Mouse (Mus musculus) MEL (cell line): ENCODE results near the gene Ccdc57. TPM values are rescaled to one million over a fixed set of nuclear protein-coding genes. Genes with fewer than 3 reads are reported as not detected.

Experiments
- DNase-seq: peaks from one replicate; pipeline ENCODE4 v3.0.0; 2011; ENCODE audit warnings: low read depth, low spot score
- H3K27ac ChIP-seq: 2 replicates; pipeline ENCODE4 v1.5.1; 2012; ENCODE audit warnings: low read depth, mild to moderate bottlenecking, control low read depth, low read length, moderate library complexity; ENCODE audit not compliant: control insufficient read depth
- H3K27me3 ChIP-seq, 2 experiments: fragments of 150-350 bp in 1 of 2; sonication (generic) in 1 of 2; 2 replicates each; pipeline ENCODE4 v1.6.1; 2012; ENCODE audit warnings: low read length in 2 of 2, mild to moderate bottlenecking in 2 of 2, improper control_type of control experiment in 1 of 2, moderate library complexity in 1 of 2; ENCODE audit not compliant: insufficient read depth in 2 of 2, control insufficient read depth in 1 of 2
- H3K36me3 ChIP-seq, 2 experiments: 2 replicates each; pipeline ENCODE4 v1.6.1; 2012 to 2014; ENCODE audit warnings: low read length in 2 of 2, improper control_type of control experiment in 1 of 2, inconsistent platforms in 1 of 2, mild to moderate bottlenecking in 1 of 2; ENCODE audit not compliant: insufficient read depth in 2 of 2, control insufficient read depth in 1 of 2
- H3K4me1 ChIP-seq, 2 experiments: fragments of 150-350 bp in 1 of 2; sonication (generic) in 1 of 2; 2 replicates each; pipeline ENCODE4 v1.6.1; 2012; ENCODE audit warnings: low read length in 2 of 2, improper control_type of control experiment in 1 of 2, mild to moderate bottlenecking in 1 of 2; ENCODE audit not compliant: insufficient read depth in 2 of 2, control insufficient read depth in 1 of 2
- H3K4me3 ChIP-seq, 2 experiments: fragments of 150-350 bp in 1 of 2; sonication (generic) in 1 of 2; 2 replicates each; pipeline ENCODE4 v1.5.1; 2012; ENCODE audit warnings: low read depth in 2 of 2, low read length in 2 of 2, mild to moderate bottlenecking in 2 of 2, moderate library complexity in 2 of 2, control low read depth in 1 of 2, improper control_type of control experiment in 1 of 2; ENCODE audit not compliant: control insufficient read depth in 1 of 2, insufficient read depth in 1 of 2
- H3K79me2 ChIP-seq: 2 replicates; pipeline ENCODE4 v1.6.1; 2012; ENCODE audit warnings: mild to moderate bottlenecking, low read length, moderate library complexity; ENCODE audit not compliant: control insufficient read depth, poor library complexity, insufficient read depth
- H3K9ac ChIP-seq: 2 replicates; pipeline ENCODE4 v1.6.1; 2012; ENCODE audit warnings: low read depth, mild to moderate bottlenecking, control low read depth, low read length, moderate library complexity; ENCODE audit not compliant: control insufficient read depth, poor library complexity, severe bottlenecking
- H3K9me3 ChIP-seq: fragments of 150-350 bp; sonication (generic); replicated peaks from 2 replicates; pipeline ENCODE4 v1.6.1; 2012; ENCODE audit warnings: mild to moderate bottlenecking, low read length, improper control_type of control experiment, moderate library complexity; ENCODE audit not compliant: insufficient read depth
- CHD1 ChIP-seq: IDR thresholded peaks from 2 replicates; pipeline ENCODE4 v1.6.1; 2012; ENCODE audit warnings: low read depth, mild to moderate bottlenecking, inconsistent platforms, low read length, improper control_type of control experiment
- CTCF ChIP-seq, 3 experiments: IDR thresholded peaks in 2 of 3; conservative IDR thresholded peaks in 1 of 3; 2 replicates each; pipeline ENCODE4 v1.5.1; 2011 to 2012; ENCODE audit warnings: low read length in 3 of 3, low read depth in 2 of 3, mild to moderate bottlenecking in 2 of 3, improper control_type of control experiment in 1 of 3, inconsistent platforms in 1 of 3, mixed read lengths in 1 of 3, moderate library complexity in 1 of 3; ENCODE audit not compliant: control insufficient read depth in 1 of 3, insufficient read depth in 1 of 3, poor library complexity in 1 of 3, severe bottlenecking in 1 of 3
- E2F4 ChIP-seq: IDR thresholded peaks from 2 replicates; pipeline ENCODE4 v1.6.1; 2011; ENCODE audit warnings: low read depth, low read length, improper control_type of control experiment, borderline replicate concordance
- ELF1 ChIP-seq: IDR thresholded peaks from 2 replicates; pipeline ENCODE4 v1.6.1; 2014; ENCODE audit warnings: low read depth, mild to moderate bottlenecking, inconsistent platforms, low read length, improper control_type of control experiment, moderate library complexity
- ETS1 ChIP-seq: IDR thresholded peaks from 2 replicates; pipeline ENCODE4 v1.6.1; 2012; ENCODE audit warnings: low read depth, mild to moderate bottlenecking, inconsistent platforms, low read length, improper control_type of control experiment, moderate library complexity
- JUND ChIP-seq: IDR thresholded peaks from 2 replicates; pipeline ENCODE4 v1.6.1; 2011; ENCODE audit warnings: low read depth, mild to moderate bottlenecking, improper control_type of control experiment, low read length
- MAFK ChIP-seq: IDR thresholded peaks from 2 replicates; pipeline ENCODE4 v1.6.1; 2011; ENCODE audit warnings: low read depth, mild to moderate bottlenecking, low read length, improper control_type of control experiment, borderline replicate concordance
- MAX ChIP-seq: IDR thresholded peaks from 2 replicates; pipeline ENCODE4 v1.6.1; 2011; ENCODE audit warnings: low read length, improper control_type of control experiment
- MAZ ChIP-seq: IDR thresholded peaks from 2 replicates; pipeline ENCODE4 v1.6.1; 2012; ENCODE audit warnings: low read depth, mild to moderate bottlenecking, inconsistent platforms, low read length, improper control_type of control experiment
- MEF2A ChIP-seq: IDR thresholded peaks from 2 replicates; pipeline ENCODE4 v1.6.1; 2014; ENCODE audit warnings: low read depth, mild to moderate bottlenecking, inconsistent platforms, low read length, improper control_type of control experiment; ENCODE audit not compliant: poor library complexity, insufficient replicate concordance, severe bottlenecking; ENCODE audit errors: extremely low read depth
- MXI1 ChIP-seq: IDR thresholded peaks from 2 replicates; pipeline ENCODE4 v1.6.1; 2011; ENCODE audit warnings: mild to moderate bottlenecking, low read depth, low read length, improper control_type of control experiment
- MYB ChIP-seq: IDR thresholded peaks from 2 replicates; pipeline ENCODE4 v1.6.1; 2011; ENCODE audit warnings: mild to moderate bottlenecking, low read depth, low read length, improper control_type of control experiment
- MYC ChIP-seq: IDR thresholded peaks from 2 replicates; pipeline ENCODE4 v1.6.1; 2011; ENCODE audit warnings: low read depth, mild to moderate bottlenecking, low read length, improper control_type of control experiment, moderate library complexity
- NRF1 ChIP-seq: IDR thresholded peaks from 2 replicates; pipeline ENCODE4 v1.6.1; 2014; ENCODE audit warnings: low read depth, mild to moderate bottlenecking, inconsistent platforms, low read length, improper control_type of control experiment, moderate library complexity; ENCODE audit not compliant: poor library complexity, insufficient read depth, severe bottlenecking
- POLR2A ChIP-seq, 2 experiments: IDR thresholded peaks; 2 replicates each; pipeline ENCODE4 v1.6.1; 2011 to 2012; ENCODE audit warnings: low read length in 2 of 2, mild to moderate bottlenecking in 2 of 2, control low read depth in 1 of 2, improper control_type of control experiment in 1 of 2, low read depth in 1 of 2, moderate library complexity in 1 of 2; ENCODE audit not compliant: control insufficient read depth in 1 of 2, insufficient read depth in 1 of 2, poor library complexity in 1 of 2
- RCOR1 ChIP-seq: IDR thresholded peaks from 2 replicates; pipeline ENCODE4 v1.6.1; 2012; ENCODE audit warnings: low read depth, mild to moderate bottlenecking, inconsistent platforms, low read length, improper control_type of control experiment
- TAL1 ChIP-seq: IDR thresholded peaks from 2 replicates; pipeline ENCODE4 v1.6.1; 2012; ENCODE audit warnings: mild to moderate bottlenecking, inconsistent platforms, low read length, moderate library complexity, mixed read lengths
- TCF12 ChIP-seq: IDR thresholded peaks from 2 replicates; pipeline ENCODE4 v1.6.1; 2014; ENCODE audit warnings: low read depth, mild to moderate bottlenecking, inconsistent platforms, low read length, improper control_type of control experiment, moderate library complexity
- ZC3H11A ChIP-seq: IDR thresholded peaks from 2 replicates; pipeline ENCODE4 v1.6.1; 2012; ENCODE audit warnings: low read depth, mild to moderate bottlenecking, inconsistent platforms, low read length, improper control_type of control experiment
- ZMIZ1 ChIP-seq: IDR thresholded peaks from 2 replicates; pipeline ENCODE4 v1.6.1; 2012; ENCODE audit warnings: low read depth, mild to moderate bottlenecking, inconsistent platforms, low read length, improper control_type of control experiment, moderate library complexity
- polyA plus RNA-seq, 2 experiments: library from polyadenylated mRNA; stranded (reverse) in 1 of 2; unstranded in 1 of 2; fragments of >175 nt in 1 of 2; fragments of >200 nt in 1 of 2; gene quantifications; 2 replicates each; pipeline versions ENCODE4 v1.2.1 to v1.2.4; 2012; ENCODE audit warnings: low replicate concordance in 2 of 2, low read depth in 1 of 2; ENCODE audit not compliant: insufficient read length in 2 of 2, insufficient read depth in 1 of 2, missing spikeins in 1 of 2
- total RNA-seq: library from RNA; depleted of rRNA; stranded (reverse); fragments of 300-350 nt; gene quantifications from 2 replicates; pipeline ENCODE4 v1.2.3, GENCODE M21; 2012

Gene Ccdc57
- total and polyA plus RNA-seq, 3 experiments, result 5.3 to 7.4 TPM; not detected in 1

- H3K27ac ChIP-seq, result no peak overlapping the region
- H3K4me3 ChIP-seq, result no peak overlapping the region
- H3K79me2 ChIP-seq, result no peaks in the 10 kb centered on the region
- no peaks in the 10 kb centered on the region for H3K27me3 ChIP-seq
- no peak overlapping the region for H3K9ac ChIP-seq
- no peaks in the 10 kb centered on the region for H3K9me3 ChIP-seq
- no peaks in the 10 kb centered on the region for H3K36me3 ChIP-seq
- no peak for DNase-seq
- TF ChIP-seq ETS1, result no peak
- no peak for TF ChIP-seq MAZ
- TF ChIP-seq MAFK, result no peak
- TF ChIP-seq JUND, result no peak
- TF ChIP-seq MYB, result no peak
- no peak for TF ChIP-seq RCOR1
- no peak for TF ChIP-seq NRF1
- no peak for TF ChIP-seq MAX
- TF ChIP-seq CTCF (IDR thresholded peaks at IDR 0.05 in 2 of 3, conservative IDR thresholded peaks at IDR 0.05 in 1 of 3; ENCODE audit: control insufficient read depth in 1 of 3, insufficient read depth in 1 of 3, low read depth in 2 of 3, low read length in 3 of 3, poor library complexity in 1 of 3, severe bottlenecking in 1 of 3), result no peak
- TF ChIP-seq TCF12, result no peak
- no peak for TF ChIP-seq ZC3H11A
- no peak for TF ChIP-seq MEF2A
- no peak for TF ChIP-seq MYC
- TF ChIP-seq E2F4, result no peak
- TF ChIP-seq MXI1, result no peak
- no peak for TF ChIP-seq ZMIZ1
- TF ChIP-seq POLR2A (IDR thresholded peaks at IDR 0.05; ENCODE audit: control insufficient read depth in 1 of 2, insufficient read depth in 1 of 2, low read depth in 1 of 2, low read length in 2 of 2, poor library complexity in 1 of 2), result no peak
- no peak for TF ChIP-seq ELF1
- H3K4me1 ChIP-seq, result no peaks in the 10 kb centered on the region
Observed at GRCm38 (mm10) chr11:120873206-120873605, 59.5 kb downstream of the Ccdc57 start.

- Histone ChIP-seq H3K79me2 (no peaks in the 10 kb centered on the region), H3K9me3 (no peaks in the 10 kb centered on the region), H3K4me1 (no peaks in the 10 kb centered on the region), H3K4me3 (no peak overlapping the region), H3K9ac (no peak overlapping the region), H3K36me3 (no peaks in the 10 kb centered on the region), H3K27ac (no peak overlapping the region)
- no peak for DNase-seq
- TF ChIP-seq ZC3H11A, result no peak
- TF ChIP-seq MYC, result no peak
- TF ChIP-seq RCOR1, result no peak
- TF ChIP-seq E2F4, result no peak
- TF ChIP-seq TAL1, result no peak
- TF ChIP-seq CHD1, result no peak
- TF ChIP-seq, all 39 proteins: peak for 0
- no peaks in the 10 kb centered on the region for H3K27me3 ChIP-seq
Observed at GRCm38 (mm10) chr11:120871521-120871920, 61.2 kb downstream of the Ccdc57 start.
